Mouse (Mus musculus) heart, postnatal 0 days (tissue): ENCODE measurements around the gene Hivep2. TPM values are rescaled to one million over a fixed set of nuclear protein-coding genes. Genes with fewer than 3 reads are reported as not detected.

ENCODE experiments used
- ATAC-seq: fragments of 200-750 bp; cut with Nextera tagmentation; 2 replicates; pipeline ENCODE4 v1.8.0; 2017; ENCODE audit warnings: low read depth, moderate number of reproducible peaks, moderate library complexity; ENCODE audit not compliant: insufficient read depth
- DNase-seq: peaks from one replicate; pipeline ENCODE4 v3.0.0-alpha.2; 2016; ENCODE audit warnings: low spot score
- H3K27ac ChIP-seq: fragments of 300-500 bp; sonication (generic); 2 replicates; pipeline ENCODE4 v1.5.1; 2014; ENCODE audit warnings: low read depth, mild to moderate bottlenecking
- H3K27me3 ChIP-seq: fragments of 300-500 bp; sonication (generic); 2 replicates; pipeline ENCODE4 v1.6.1; 2014; ENCODE audit warnings: low read length, mixed read lengths; ENCODE audit not compliant: control insufficient read depth, insufficient read depth
- H3K36me3 ChIP-seq: fragments of 300-500 bp; sonication (generic); replicated peaks from 2 replicates; pipeline ENCODE4 v1.6.1; 2014; ENCODE audit warnings: low read length, mixed read lengths; ENCODE audit not compliant: control insufficient read depth, insufficient read depth
- H3K4me1 ChIP-seq: fragments of 300-500 bp; sonication (generic); 2 replicates; pipeline ENCODE4 v1.6.1; 2014; ENCODE audit warnings: antibody characterized with exemption; ENCODE audit not compliant: control insufficient read depth, insufficient read depth
- H3K4me2 ChIP-seq: fragments of 300-500 bp; sonication (generic); 2 replicates; pipeline ENCODE4 v1.6.1; 2014; ENCODE audit warnings: low read depth, mild to moderate bottlenecking, low read length, moderate library complexity
- H3K4me3 ChIP-seq: fragments of 300-500 bp; sonication (generic); 2 replicates; pipeline ENCODE4 v1.5.1; 2014; ENCODE audit warnings: low read depth, low read length
- H3K9ac ChIP-seq: fragments of 300-500 bp; sonication (generic); replicated peaks from 2 replicates; pipeline ENCODE4 v1.6.1; 2014; ENCODE audit warnings: low read depth, low read length, mixed read lengths
- H3K9me3 ChIP-seq: fragments of 300-500 bp; sonication (generic); replicated peaks from 2 replicates; pipeline ENCODE4 v1.6.1; 2016; ENCODE audit warnings: low read length; ENCODE audit not compliant: control insufficient read depth
- CTCF ChIP-seq: IDR thresholded peaks from 2 replicates; pipeline ENCODE4 v1.5.1; 2016; ENCODE audit warnings: antibody characterized with exemption, control low read depth, low read depth
- EP300 ChIP-seq: IDR thresholded peaks from 2 replicates; pipeline ENCODE4 v1.6.1; 2016; ENCODE audit warnings: antibody characterized with exemption, low read depth
- WGBS: fragments of 180-500 bp; shearing (Covaris S2); extraction: QIAGEN DNeasy Blood & Tissue Kit; methylation state at CpG from one replicate; pipeline ENCODE4 v1.1.7; 2014; 5-methylcytosine and 5-hydroxymethylcytosine counted together
- polyA plus RNA-seq: library from polyadenylated mRNA; unstranded; fragments of >200 nt; fragmentation: Nextera tagmentation; extraction: Ambion mirVana; gene quantifications from 2 replicates; pipeline ENCODE4 v1.2.1, GENCODE M21; 2015
- total RNA-seq: library from RNA; depleted of rRNA; stranded (reverse); fragments of >200 nt; gene quantifications from 2 replicates; pipeline ENCODE4 v1.2.3, GENCODE M21; 2014; ENCODE audit warnings: low replicate concordance

Hivep2 gene
- total and polyA plus RNA-seq, 2 experiments from 2014 or later, result 3.7 to 11.6 TPM

GRCm38 (mm10) chr10:13967451-13968233 is 1.8 kb downstream of the Hivep2 start:
- Histone ChIP-seq H3K9me3 (no peaks in the 10 kb centered on the region), H3K36me3 (no peaks in the 10 kb centered on the region), H3K4me3 (peak overlapping the region; percentile 91), H3K27ac (peak overlapping the region; percentile 100), H3K4me2 (peak overlapping the region; percentile 99), H3K9ac (peak overlapping the region; percentile 95), H3K27me3 (no peaks in the 10 kb centered on the region), H3K4me1 (0 out of 2 replicates have a peak, but pooled peaks cover 4% of the 10 kb centered on the region)
- WGBS, result under 1% methylated on average over 33 of the region's 36 CpGs
- peak; percentile 89 for DNase-seq
- ATAC-seq, result peak; percentile 71
- TF ChIP-seq CTCF (no peak), EP300 (peak; percentile 94)

GRCm38 (mm10) chr10:13968234-13968555 is 2.3 kb downstream of the Hivep2 start:
- Histone ChIP-seq H3K9me3 (no peaks in the 10 kb centered on the region), H3K4me1 (0 out of 2 replicates have a peak, but pooled peaks cover 4% of the 10 kb centered on the region), H3K9ac (peak overlapping the region; percentile 95), H3K27me3 (no peaks in the 10 kb centered on the region), H3K36me3 (no peaks in the 10 kb centered on the region), H3K27ac (peak overlapping the region; percentile 100), H3K4me3 (peak overlapping the region; percentile 91), H3K4me2 (peak overlapping the region; percentile 99)
- DNase-seq (no peak), ATAC-seq (no peak)
- 11% methylated on average over 5 of the region's 5 CpGs for WGBS
- TF ChIP-seq CTCF (no peak), EP300 (no peak)

DNA sequence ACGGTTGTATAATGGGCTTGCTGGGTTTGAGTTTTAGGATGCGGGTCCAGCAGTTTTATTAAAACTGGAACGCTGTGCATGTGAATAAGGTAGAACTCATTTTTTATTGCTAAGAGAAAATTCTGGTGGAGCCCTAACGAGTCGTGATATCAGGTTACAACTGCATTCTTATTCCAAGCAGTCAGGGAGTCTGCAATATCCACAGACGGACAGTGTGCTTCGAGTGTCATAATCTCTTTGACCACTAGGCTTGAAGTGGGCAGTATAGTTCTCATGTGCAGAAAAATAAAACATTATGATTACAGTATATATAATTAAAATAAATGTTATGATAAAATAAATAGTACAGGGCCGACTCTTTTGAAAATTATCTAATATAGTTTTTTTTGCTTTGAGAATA is 3.1 kb downstream of the Hivep2 start:
- peak overlapping the region; percentile 99; the same call in 1 of the 2 replicates for H3K4me2 ChIP-seq
- peak; percentile 68 for DNase-seq
- 28% methylated on average over 8 of the region's 8 CpGs for WGBS

DNA sequence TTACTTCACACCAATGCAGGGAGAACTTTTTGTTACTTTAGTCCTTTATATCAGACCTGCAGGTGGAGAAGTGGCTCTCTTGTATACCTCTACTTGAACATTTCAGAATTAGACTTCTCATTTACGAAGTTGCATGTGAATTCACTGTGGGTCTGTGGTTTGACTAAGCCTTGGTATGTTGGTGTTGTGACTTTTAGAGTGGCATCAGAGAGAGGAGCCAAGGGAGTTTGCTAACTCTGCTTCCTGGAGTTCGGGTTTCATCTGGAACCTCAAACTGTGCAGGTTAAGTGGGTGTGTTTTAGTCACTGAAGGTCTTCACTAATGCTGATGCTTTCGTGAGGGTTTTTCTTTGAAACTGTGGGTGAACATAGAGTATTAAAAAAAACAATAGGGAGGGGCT is 4.4 kb downstream of the Hivep2 start:
- WGBS, result 74% methylated on average over 3 of the region's 3 CpGs
- no peaks in the 10 kb centered on the region for H3K27me3 ChIP-seq
- no peak for TF ChIP-seq CTCF
- no peak for TF ChIP-seq EP300
- DNase-seq (no peak), ATAC-seq (no peak)
- no peaks in the 10 kb centered on the region for H3K9me3 ChIP-seq
- H3K36me3 ChIP-seq, result no peaks in the 10 kb centered on the region
- H3K9ac ChIP-seq, result no peak overlapping the region
- no peak overlapping the region for H3K27ac ChIP-seq
- no peak overlapping the region for H3K4me3 ChIP-seq
- H3K4me2 ChIP-seq, result no peak overlapping the region
- peaks cover 21% of the 10 kb centered on the region for H3K4me1 ChIP-seq

More for the DNA sequence above, 3.1 kb downstream of the Hivep2 start:
- H3K27me3 ChIP-seq, result no peaks in the 10 kb centered on the region
- no peak for ATAC-seq
- H3K27ac ChIP-seq, result no peak overlapping the region
- no peaks in the 10 kb centered on the region for H3K9me3 ChIP-seq
- H3K9ac ChIP-seq, result no peak overlapping the region
- no peaks in the 10 kb centered on the region for H3K36me3 ChIP-seq
- H3K4me3 ChIP-seq, result no peak overlapping the region
- H3K4me1 ChIP-seq, result peaks cover 10% of the 10 kb centered on the region; the same call in 1 of the 2 replicates
- no peak for TF ChIP-seq EP300
- peak; percentile 62 for TF ChIP-seq CTCF

GRCm38 (mm10) chr10:13971268-13971667 is 5.4 kb downstream of the Hivep2 start:
- Histone ChIP-seq H3K4me2 (no peak overlapping the region), H3K36me3 (no peaks in the 10 kb centered on the region), H3K27ac (no peak overlapping the region), H3K9me3 (no peaks in the 10 kb centered on the region), H3K4me1 (peaks cover 30% of the 10 kb centered on the region), H3K4me3 (no peak overlapping the region), H3K9ac (no peak overlapping the region), H3K27me3 (no peaks in the 10 kb centered on the region)
- WGBS, result 61% methylated on average over 5 of the region's 5 CpGs
- no peak for TF ChIP-seq EP300
- no peak for TF ChIP-seq CTCF
- DNase-seq (no peak), ATAC-seq (no peak)
